Mouse (Mus musculus): Measurements from ENCODE around the gene Arpc5. TPM values are rescaled to one million over a fixed set of nuclear protein-coding genes. Genes with fewer than 3 reads are reported as not detected.

The Arpc5 gene
- 264 and 298 TPM in 2 replicates for total RNA-seq (2015)
- total RNA-seq (2017) = 127 and 137 TPM in 2 replicates

DNA sequence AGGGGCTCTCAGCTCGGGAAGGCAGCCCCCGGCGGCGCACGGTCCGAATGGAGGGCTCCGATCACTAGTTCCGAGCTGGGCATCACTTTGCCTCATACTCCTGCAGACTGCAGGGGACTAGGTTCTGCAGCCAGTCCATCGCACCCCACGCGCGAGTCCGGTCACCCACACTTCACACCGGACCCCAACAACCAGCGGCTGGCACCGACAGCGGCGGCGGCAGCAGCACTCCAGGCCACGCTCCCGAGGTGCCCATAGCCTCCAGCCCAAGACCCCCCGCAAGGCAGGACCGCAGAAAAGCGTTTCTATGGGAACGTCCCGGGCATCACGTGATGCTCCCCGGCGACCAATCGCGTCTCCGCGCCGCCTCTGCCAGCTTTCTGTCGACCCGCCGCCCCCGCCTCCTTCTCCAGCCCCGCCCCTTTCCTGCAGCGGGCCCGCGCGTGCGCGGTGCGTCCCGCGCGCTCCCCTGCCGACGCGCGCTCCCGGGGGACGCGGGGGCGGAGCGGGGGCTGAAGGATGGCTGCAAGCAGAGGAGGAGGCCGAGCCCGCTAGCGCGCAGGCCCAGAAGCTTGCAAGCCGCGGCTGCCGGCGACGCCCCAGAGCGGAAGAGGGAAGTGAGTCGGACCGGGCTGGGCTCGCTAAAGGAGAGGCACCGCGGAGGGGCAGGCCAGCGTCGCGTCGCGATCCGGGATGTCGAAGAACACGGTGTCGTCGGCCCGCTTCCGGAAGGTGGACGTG, at the start of gene Arpc5, which contains the start of gene Rgl1:
Gene Arpc5 (plus strand): TSS at position 511 of the 741 bp plus-strand sequence.
Gene Rgl1 (minus strand): TSS at position 320 of the 741 bp plus-strand sequence.
- ATAC-seq (replicated peaks; ENCODE audit: poor library complexity) = peak; percentile 89

GRCm38 (mm10) chr1:152717329-152717728, 49.0 kb upstream of the Arpc5 start:
- no peak for ATAC-seq (replicated peaks; ENCODE audit: poor library complexity)

GRCm38 (mm10) chr1:152718200-152718599, 48.1 kb upstream of the Arpc5 start:
- no peak for ATAC-seq (replicated peaks; ENCODE audit: poor library complexity)

- peak; percentile 71 for ATAC-seq (replicated peaks; ENCODE audit: poor library complexity)
Observed at GRCm38 (mm10) chr1:152720969-152721368, 45.4 kb upstream of the Arpc5 start.

GRCm38 (mm10) chr1:152721535-152722198, 44.7 kb upstream of the Arpc5 start:
- ATAC-seq (replicated peaks; ENCODE audit: poor library complexity) = no peak

DNA sequence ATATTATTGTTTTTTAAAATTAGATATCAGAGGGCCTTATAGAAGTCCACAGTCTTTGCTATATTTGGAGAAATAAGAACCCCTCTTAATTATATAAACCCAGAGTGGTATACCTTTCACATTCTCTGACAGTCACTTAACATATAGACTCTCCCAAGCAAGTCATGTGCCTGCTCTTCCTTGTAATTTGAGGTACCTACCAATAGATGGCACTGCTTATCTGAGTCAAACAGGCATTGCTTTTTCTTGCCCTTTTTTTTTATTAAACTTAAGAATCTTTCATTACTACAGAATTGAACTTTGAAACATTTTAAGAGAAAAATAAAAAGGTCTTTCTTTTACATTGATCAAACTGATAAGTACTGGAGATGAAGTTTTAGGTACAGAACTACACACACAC, 42.1 kb upstream of the Arpc5 start:
- peak; percentile 78 for ATAC-seq (replicated peaks; ENCODE audit: poor library complexity)

DNA sequence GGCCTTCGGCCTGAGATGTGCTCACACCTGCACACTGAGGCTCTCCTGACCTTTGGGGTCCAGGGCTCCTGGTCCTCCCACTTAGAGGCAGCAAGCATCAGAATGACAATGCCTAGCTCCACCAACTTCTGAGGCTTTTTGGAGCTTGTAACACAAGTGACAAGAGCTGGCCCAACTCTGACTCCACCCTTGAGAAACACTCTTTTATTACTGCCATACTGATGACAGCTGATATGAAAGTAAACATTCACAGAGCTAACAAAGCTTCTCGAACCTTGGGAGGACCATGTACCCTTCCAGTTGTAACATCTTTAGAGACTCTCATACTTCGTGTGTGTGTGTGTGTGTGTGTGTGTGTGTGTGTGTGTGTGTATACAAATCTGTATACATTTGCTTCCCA, 40.2 kb upstream of the Arpc5 start:
- ATAC-seq (replicated peaks; ENCODE audit: poor library complexity) = no peak

DNA sequence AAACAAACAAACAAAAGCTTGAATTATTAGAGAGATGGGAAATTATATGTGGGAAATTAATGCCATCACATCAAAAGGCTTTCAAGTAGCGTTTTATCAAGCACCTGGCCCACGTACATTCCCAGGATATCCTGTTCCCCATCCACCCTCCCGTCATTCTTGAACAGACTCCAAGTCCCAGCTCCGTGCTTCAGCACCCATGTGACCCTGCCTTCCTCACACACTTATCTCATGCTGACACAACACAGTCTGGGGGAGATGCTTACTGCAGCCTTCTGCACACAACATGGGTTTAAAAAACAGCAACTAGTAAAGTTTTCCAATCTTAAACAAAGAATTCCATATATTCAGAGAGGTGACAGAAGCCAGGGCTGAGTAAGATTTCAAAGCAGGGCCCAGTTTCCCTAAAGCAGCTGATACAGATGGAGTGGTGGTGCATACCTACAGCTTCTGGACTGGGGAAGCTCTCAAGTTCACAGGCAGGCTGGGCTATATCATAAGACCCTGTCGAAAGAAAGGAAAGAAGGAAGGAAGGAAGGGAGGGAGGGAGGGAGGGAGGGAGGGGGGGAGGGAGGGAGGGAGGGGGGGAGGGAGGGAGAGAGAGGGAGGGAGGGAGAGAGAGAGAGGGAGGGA, 38.6 kb upstream of the Arpc5 start:
- peak; percentile 61 for ATAC-seq (replicated peaks; ENCODE audit: poor library complexity)

GRCm38 (mm10) chr1:152738793-152739192, 27.5 kb upstream of the Arpc5 start:
- no peak for ATAC-seq (replicated peaks; ENCODE audit: poor library complexity)

- ATAC-seq (replicated peaks; ENCODE audit: poor library complexity) = no peak
Observed at GRCm38 (mm10) chr1:152739374-152739773, 27.0 kb upstream of the Arpc5 start.

- no peak for ATAC-seq (replicated peaks; ENCODE audit: poor library complexity)
Observed at GRCm38 (mm10) chr1:152743095-152743826, 23.1 kb upstream of the Arpc5 start.

DNA sequence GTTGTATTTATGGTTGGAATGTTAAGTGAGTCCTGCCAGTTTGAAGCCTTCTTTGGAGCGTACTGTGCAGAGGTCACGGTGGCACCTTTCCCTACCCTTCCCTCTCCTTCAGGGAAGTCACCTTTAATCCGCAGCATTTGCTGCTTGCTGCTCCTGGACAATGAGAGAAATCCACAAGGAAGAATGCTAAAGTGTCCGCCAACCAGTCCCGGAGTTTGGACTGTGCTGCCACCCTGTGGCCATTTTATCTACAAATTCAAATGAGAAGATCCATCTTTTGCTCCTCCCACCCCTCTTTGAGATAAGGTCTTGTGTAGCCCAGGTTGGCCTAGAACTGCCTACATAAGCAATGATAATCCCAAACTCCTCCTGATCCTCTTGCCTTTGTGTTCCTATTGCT, 19.9 kb upstream of the Arpc5 start:
- ATAC-seq (replicated peaks; ENCODE audit: poor library complexity) = peak; percentile 95

- ATAC-seq (replicated peaks; ENCODE audit: poor library complexity) = no peak
Observed at GRCm38 (mm10) chr1:152749276-152749675, 17.1 kb upstream of the Arpc5 start.

- no peak for ATAC-seq (replicated peaks; ENCODE audit: poor library complexity)
Observed at GRCm38 (mm10) chr1:152750312-152750965, 15.9 kb upstream of the Arpc5 start, which contains the start of gene Apobec4. TSS of gene Apobec4 (plus strand) at chr1:152750551.

- ATAC-seq (replicated peaks; ENCODE audit: poor library complexity) = 0 out of 2 replicates have a peak, but pooled peaks have one; percentile 18
Observed at GRCm38 (mm10) chr1:152761791-152762190, 4.6 kb upstream of the Arpc5 start.

- ATAC-seq (replicated peaks; ENCODE audit: poor library complexity) = no peak
Observed at GRCm38 (mm10) chr1:152766804-152767748, 734 bp downstream of the Arpc5 start.

- ATAC-seq (replicated peaks; ENCODE audit: poor library complexity) = peak; percentile 78
Observed at GRCm38 (mm10) chr1:152767749-152768488, 1.6 kb downstream of the Arpc5 start.

DNA sequence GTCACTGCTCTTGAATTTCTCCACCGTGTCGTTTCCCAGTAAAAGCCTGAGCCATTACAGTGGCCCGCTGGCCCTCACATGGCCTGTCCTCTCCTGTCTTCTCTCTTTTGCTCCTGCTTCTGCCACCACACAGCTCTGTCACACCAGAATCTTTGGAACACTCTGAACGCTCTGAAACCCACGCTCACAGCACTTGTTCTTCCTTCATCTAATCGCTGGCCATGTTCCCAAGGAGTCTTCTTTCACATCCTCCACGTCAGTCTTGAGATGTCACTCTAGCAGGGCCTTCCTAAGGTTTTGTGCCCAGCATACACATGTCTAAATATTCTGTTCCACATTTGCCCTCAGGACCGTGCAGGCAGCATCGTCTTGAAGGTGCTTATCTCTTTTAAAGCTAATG, 4.7 kb downstream of the Arpc5 start:
- no peak for ATAC-seq (replicated peaks; ENCODE audit: poor library complexity)

- ATAC-seq (replicated peaks; ENCODE audit: poor library complexity) = peak; percentile 69
Observed at GRCm38 (mm10) chr1:152774601-152775000, 8.3 kb downstream of the Arpc5 start.

Data from megakaryocyte progenitor cell, adult 5-6 weeks (primary cell).